Mouse (Mus musculus) embryonic facial prominence, embryonic 12.5 days (tissue): ENCODE measurements at regions not wholly inside any gene's neighbourhood (a gene's known extent, or its start where the extent isn't known, plus 50 kb on each side); places are given as distances from the start of the nearest gene placed in this dataset.

Experiments
- ATAC-seq: fragments of 200-750 bp; cut with Nextera tagmentation; 2 replicates; pipeline ENCODE4 v1.8.0; 2017; ENCODE audit not compliant: insufficient number of reproducible peaks, insufficient read depth, low FRiP score, low TSS enrichment
- H3K27ac ChIP-seq: fragments of 300-500 bp; sonication (generic); 2 replicates; pipeline ENCODE4 v1.5.1; 2016; ENCODE audit warnings: mild to moderate bottlenecking
- H3K27me3 ChIP-seq: fragments of 300-500 bp; sonication (generic); 2 replicates; pipeline ENCODE4 v1.6.1; 2016; ENCODE audit warnings: mild to moderate bottlenecking, moderate library complexity
- H3K36me3 ChIP-seq: fragments of 300-500 bp; sonication (generic); 2 replicates; pipeline ENCODE4 v1.6.1; 2016; ENCODE audit warnings: mild to moderate bottlenecking
- H3K4me1 ChIP-seq: fragments of 300-500 bp; sonication (generic); 2 replicates; pipeline ENCODE4 v1.6.1; 2016
- H3K4me2 ChIP-seq: fragments of 300-500 bp; sonication (generic); replicated peaks from 2 replicates; pipeline ENCODE4 v1.6.1; 2016; ENCODE audit warnings: mild to moderate bottlenecking, moderate library complexity
- H3K4me3 ChIP-seq: fragments of 300-500 bp; sonication (generic); 2 replicates; pipeline ENCODE4 v1.5.1; 2016; ENCODE audit warnings: mild to moderate bottlenecking
- H3K9ac ChIP-seq: fragments of 300-500 bp; sonication (generic); 2 replicates; pipeline ENCODE4 v1.6.1; 2016; ENCODE audit warnings: mild to moderate bottlenecking, moderate library complexity
- H3K9me3 ChIP-seq: fragments of 300-500 bp; sonication (generic); 2 replicates; pipeline ENCODE4 v1.6.1; 2016; ENCODE audit warnings: mild to moderate bottlenecking, moderate library complexity
- WGBS: fragments of 180-500 bp; shearing (Covaris S2); methylation state at CpG from one replicate; pipeline ENCODE4 v1.1.7; 2016; 5-methylcytosine and 5-hydroxymethylcytosine counted together

DNA sequence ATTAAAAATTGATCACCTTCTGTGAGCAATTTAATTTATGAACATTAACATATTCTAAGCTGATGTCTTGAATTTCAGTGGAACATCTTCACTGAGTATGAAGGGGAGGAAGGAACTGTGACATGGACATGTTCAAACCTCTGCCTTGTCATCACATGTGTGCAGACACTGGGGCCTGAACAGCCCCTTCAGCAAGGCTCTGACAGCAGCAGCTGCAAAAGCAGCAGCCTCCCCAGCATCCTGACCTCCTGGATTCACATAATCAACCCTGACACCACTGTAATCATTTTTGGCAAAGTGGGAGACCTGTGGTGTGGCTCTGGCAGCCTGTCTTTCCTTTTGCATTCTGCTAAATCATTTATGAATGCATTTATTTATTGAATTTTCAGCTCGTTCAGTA lies 52.7 kb upstream of the Nbea start:
- Histone ChIP-seq H3K4me2 (no peak overlapping the region), H3K4me1 (no peaks in the 10 kb centered on the region), H3K36me3 (no peaks in the 10 kb centered on the region), H3K9me3 (no peaks in the 10 kb centered on the region), H3K27ac (no peak overlapping the region), H3K9ac (no peak overlapping the region), H3K27me3 (no peaks in the 10 kb centered on the region), H3K4me3 (no peak overlapping the region)
- ATAC-seq, result no peak
- 70% methylated on average over 1 of the region's 1 CpGs for WGBS
